Mouse (Mus musculus): ENCODE results near the gene Dnajb11.

DNA sequence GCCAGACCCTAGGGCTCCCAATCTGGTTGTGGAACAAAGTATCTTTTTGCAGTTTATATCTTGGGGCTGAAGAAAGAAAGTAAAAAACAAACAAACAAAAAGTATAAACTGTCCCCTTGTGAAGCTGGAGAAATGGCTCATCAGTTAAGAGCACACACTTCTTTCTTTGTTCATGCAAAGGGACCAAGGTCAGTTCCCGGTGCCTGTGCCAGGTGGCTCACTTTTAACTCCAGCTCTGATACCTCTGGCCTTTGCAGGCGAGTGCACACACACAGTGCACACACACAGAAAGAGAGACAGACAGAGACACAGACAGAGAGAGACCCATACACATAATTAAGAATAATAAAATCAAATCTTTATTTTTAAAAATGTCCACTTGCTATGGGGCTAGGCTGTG lies 39.0 kb downstream of the Dnajb11 start:
- TF ChIP-seq GATA1 (IDR thresholded peaks at IDR 0.05; ENCODE audit: low read length) (no peak), TAL1 (IDR thresholded peaks at IDR 0.05; ENCODE audit: low read length) (no peak)
